Mouse (Mus musculus) layer of hippocampus, postnatal 10 days (tissue): Measurements from ENCODE around the gene Kcnip2. TPM values are rescaled to one million over a fixed set of nuclear protein-coding genes. Genes with fewer than 3 reads are reported as not detected.

Source experiments
- DNase-seq, 2 experiments: peaks; one replicate each; pipeline ENCODE4 v3.0.0; 2021; ENCODE audit warnings: low spot score in 2 of 2
- total RNA-seq, 2 experiments: library from RNA; stranded (reverse); gene quantifications; 2 replicates each; pipeline ENCODE4 v1.2.3; 2021

Gene Kcnip2
- total RNA-seq, 2 experiments from 2014 or later: 133 to 134 TPM

DNA sequence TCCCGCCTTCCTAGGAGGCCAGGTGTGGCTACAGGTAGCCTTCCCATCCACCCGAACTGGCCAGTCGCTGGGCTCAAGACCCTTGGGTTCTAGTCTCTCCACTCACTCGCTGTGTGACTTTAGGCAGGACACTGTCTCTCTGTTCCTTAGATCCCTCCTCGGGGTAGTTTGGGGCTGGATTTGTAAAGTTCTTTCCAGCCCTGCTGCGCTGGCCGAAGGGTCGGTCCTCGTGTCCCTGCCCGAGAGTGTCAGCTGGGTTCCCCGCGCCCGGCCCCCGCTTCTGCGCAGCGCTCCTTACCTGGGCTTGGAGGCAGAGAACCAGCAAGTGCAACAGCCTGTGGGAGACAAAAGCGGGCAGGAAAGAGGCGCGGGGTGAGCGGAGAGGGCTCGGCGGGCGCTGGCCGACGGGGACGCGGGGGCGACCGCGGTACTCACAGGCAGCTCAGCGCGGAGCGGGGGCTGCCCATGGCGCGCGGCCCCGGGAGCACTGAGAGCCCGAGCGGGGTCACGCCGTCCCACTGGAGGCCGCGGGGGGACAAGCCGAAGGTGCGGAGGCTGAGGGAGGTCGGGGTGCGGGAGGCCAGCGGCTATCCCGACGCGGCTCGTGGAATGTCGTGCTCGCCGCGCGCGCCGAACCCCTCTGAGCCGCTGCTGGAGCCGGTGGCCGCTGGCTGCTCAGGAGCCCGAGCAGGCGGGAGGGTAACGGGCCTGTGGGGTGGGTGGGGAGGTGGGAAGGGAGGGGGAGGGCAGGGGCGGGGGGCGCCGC lies 73.5 kb downstream of the Kcnip2 start, which contains the start of gene Fgf8:
Gene Fgf8 (minus strand): TSS at position 698 of the 766 bp plus-strand sequence.
- no peak for DNase-seq

Other genes with a start within 250 kb of the Kcnip2 start
- 10 to 100 TPM; 29.7 to 30.3 TPM for gene Fbxw4, start 155.7 kb downstream of the Kcnip2 start, total RNA-seq
- not detected for gene Fgf8, start 73.1 kb downstream of the Kcnip2 start, total RNA-seq
- 10 to 100 TPM; 16.7 to 18.1 TPM for gene Npm3, start 66.5 kb downstream of the Kcnip2 start, total RNA-seq
- 100 to 1,000 TPM; 134 to 157 TPM for gene Mgea5, start 32.2 kb downstream of the Kcnip2 start, total RNA-seq
- gene Armh3, start 182.4 kb upstream of the Kcnip2 start, total RNA-seq: 10 to 100 TPM; 21.5 to 26.0 TPM
- 1 to 10 TPM; 4.6 to 4.7 TPM for gene Hps6, start 187.4 kb upstream of the Kcnip2 start, total RNA-seq
- gene Pprc1, start 228.8 kb upstream of the Kcnip2 start, total RNA-seq: 10 to 100 TPM; 34.7 to 36.2 TPM
- 100 to 1,000 TPM; 104 to 113 TPM for gene Ldb1, start 229.2 kb upstream of the Kcnip2 start, total RNA-seq